Mouse (Mus musculus) urinary bladder, adult 18-20 months (tissue): ENCODE measurements around the gene Flna.
"Not testable (repeated sequence)": the region's sequence is repeated elsewhere in the genome, so short reads cannot be mapped to it uniquely, and the experiment has no call there.

Experiments used
- DNase-seq, 2 experiments: peaks; one replicate each; pipeline ENCODE4 v3.0.0; 2022; ENCODE audit warnings: low spot score in 2 of 2, mixed read lengths in 2 of 2

Gene Flna

GRCm38 (mm10) chrX:74246213-74246681 is 3.4 kb downstream of the Flna start:
- peak in 1 of 2 experiments; percentile 84 for DNase-seq

GRCm38 (mm10) chrX:74245687-74246086 is 3.9 kb downstream of the Flna start:
- DNase-seq: peak; percentile 46 to 74

- DNase-seq: no peak
These were observed 4.5 kb downstream of the Flna start for GRCm38 (mm10) chrX:74245107-74245506.

GRCm38 (mm10) chrX:74244614-74245083 is 5.0 kb downstream of the Flna start:
- DNase-seq: peak; percentile 3 to 48

- no peak for DNase-seq
These were observed 5.8 kb downstream of the Flna start for GRCm38 (mm10) chrX:74243807-74244206.

GRCm38 (mm10) chrX:74243396-74243795 is 6.2 kb downstream of the Flna start:
- DNase-seq: no peak

- no peak for DNase-seq
These were observed 9.3 kb downstream of the Flna start for GRCm38 (mm10) chrX:74240332-74240731.

- DNase-seq: no peak
These were observed 16.4 kb downstream of the Flna start for GRCm38 (mm10) chrX:74233196-74233595.

- no peak for DNase-seq
These were observed 19.6 kb downstream of the Flna start for GRCm38 (mm10) chrX:74230038-74230437.

GRCm38 (mm10) chrX:74220099-74220498 is 29.5 kb downstream of the Flna start:
- not testable (repeated sequence) for DNase-seq

- no peak for DNase-seq
These were observed 30.2 kb downstream of the Flna start for GRCm38 (mm10) chrX:74219449-74219848.

GRCm38 (mm10) chrX:74218496-74218895 is 31.1 kb downstream of the Flna start:
- DNase-seq: no peak

- DNase-seq: no peak
These were observed 46.1 kb downstream of the Flna start for GRCm38 (mm10) chrX:74203556-74203955.

- DNase-seq: no peak
These were observed 72.7 kb downstream of the Flna start, which contains the start of gene Tktl1 for GRCm38 (mm10) chrX:74176959-74177358. Gene Tktl1 (plus strand): TSS chrX:74177259.
